In the genomic region with DNA sequence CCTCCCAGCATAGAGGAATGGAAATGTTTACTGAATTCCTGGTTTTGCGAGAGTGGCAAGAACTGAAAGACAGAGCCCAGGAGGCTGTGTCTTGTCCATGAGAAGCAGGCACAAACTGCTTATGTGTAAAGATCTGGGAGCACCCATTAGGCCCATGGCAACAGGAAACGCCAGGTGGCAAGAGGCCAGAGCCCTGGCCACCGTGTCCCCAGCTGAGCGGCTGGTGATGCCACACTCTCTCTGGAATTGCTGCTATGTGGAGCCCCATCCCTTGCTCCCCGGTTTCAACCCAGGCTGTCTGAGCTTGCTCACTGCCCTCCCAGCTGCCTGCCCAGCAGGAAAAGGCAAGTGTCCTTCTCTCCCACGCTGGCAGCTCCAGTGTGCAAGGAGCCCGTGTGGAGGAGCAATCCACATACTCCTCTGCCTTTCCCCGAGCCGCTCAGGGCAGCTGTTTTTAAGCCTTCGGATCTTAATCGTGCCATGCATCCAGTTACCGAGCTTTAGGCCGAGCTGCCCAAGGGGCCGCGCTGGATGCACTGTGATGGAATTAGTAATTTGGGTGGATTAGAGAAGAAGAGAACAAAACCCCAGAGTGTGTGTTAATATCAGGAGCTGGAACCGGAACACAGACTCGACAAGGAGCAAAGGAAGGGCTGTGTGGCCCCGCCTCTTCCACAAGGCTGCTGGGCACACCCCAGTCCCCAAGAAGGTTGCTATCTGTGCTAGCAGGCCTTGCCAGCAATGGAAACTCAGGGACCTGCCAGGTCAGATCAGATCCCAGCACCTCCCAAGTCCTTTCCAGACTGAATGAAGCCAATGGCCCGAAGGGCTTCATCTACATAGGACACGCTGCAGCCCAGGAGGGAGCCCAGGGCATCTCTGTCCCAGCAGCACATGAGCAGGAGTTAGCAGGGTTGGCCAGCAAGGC, we compare ENCODE assay signal across 10 mouse cellular contexts. TPM values are rescaled to one million over a fixed set of nuclear protein-coding genes. Genes with fewer than 3 reads are reported as not detected.
A peak's percentile ranks its signal among the peaks of the same experiment; 100 is the strongest.
DNase-seq lines count a peak whose midpoint lies in the region; ATAC-seq and TF ChIP-seq lines count a peak whose summit lies in the region.
"Had no signal": no experiment of that assay in that cellular context is flagged by ENCODE, and none has a peak within 500 bp of the region (broad histone marks: within the 10 kb centered on the region; RNA-seq: fewer than 3 reads in every experiment).

No protein-coding gene starts in this region.

- TF ChIP-seq CTCF in brain, embryonic 14.5 days (IDR thresholded peaks at IDR 0.05; ENCODE audit: borderline replicate concordance, extremely low read depth, insufficient read depth, insufficient read length), result no peak

- peak; percentile 62 for ATAC-seq in frontal cortex, adult (ENCODE audit: low TSS enrichment)
- ATAC-seq in hindbrain, embryonic 16.5 days, result no peak
- no peak; the same call in 1 of the 2 replicates for ATAC-seq in midbrain, embryonic 12.5 days (ENCODE audit: low FRiP score, low read depth)

- peaks cover 9% of the 10 kb centered on the region; the same call in 1 of the 2 replicates for H3K4me1 ChIP-seq in hindbrain, embryonic 16.5 days (ENCODE audit: control insufficient read depth, insufficient read depth, low read depth, low read length)
- peaks cover 44% of the 10 kb centered on the region for H3K4me1 ChIP-seq in midbrain, embryonic 12.5 days

- peak overlapping the region; percentile 32; the same call in 1 of the 2 replicates for H3K27ac ChIP-seq in hindbrain, embryonic 16.5 days (ENCODE audit: low read depth, low read length)
- peak overlapping the region; percentile 76 for H3K27ac ChIP-seq in midbrain, embryonic 12.5 days (replicated peaks)

- no peaks in the 10 kb centered on the region for H3K27me3 ChIP-seq in hindbrain, embryonic 16.5 days (replicated peaks; ENCODE audit: control insufficient read depth, insufficient read depth, low read length)
- no peaks in the 10 kb centered on the region for H3K27me3 ChIP-seq in midbrain, embryonic 12.5 days

- WGBS in hindbrain, embryonic 16.5 days, result 66% methylated on average over 20 of the region's 20 CpGs
- 43% methylated on average over 20 of the region's 20 CpGs for WGBS in midbrain, embryonic 12.5 days

- H3K4me2 ChIP-seq in hindbrain, embryonic 16.5 days (ENCODE audit: low read length), result no peak overlapping the region
- H3K4me2 ChIP-seq in midbrain, embryonic 12.5 days (replicated peaks), result no peak overlapping the region

- H3K9me3 ChIP-seq in hindbrain, embryonic 16.5 days (ENCODE audit: control insufficient read depth, low read length), result no peaks in the 10 kb centered on the region
- H3K9me3 ChIP-seq in midbrain, embryonic 12.5 days, result no peaks in the 10 kb centered on the region

- H3K4me3 ChIP-seq in hindbrain, embryonic 16.5 days (ENCODE audit: low read length), result no peak overlapping the region
- no peak overlapping the region for H3K4me3 ChIP-seq in midbrain, embryonic 12.5 days

- DNase-seq in frontal cortex, postnatal 10 days (ENCODE audit: low spot score in 2 of 2), result no peak
- DNase-seq in brain, embryonic 14.5 days (ENCODE audit: low read depth), result peak; percentile 62
- no peak for DNase-seq in adipocyte (ENCODE audit: low spot score)
- DNase-seq in right cerebral cortex, adult 2 months (ENCODE audit: low spot score in 2 of 2), result no peak
- no peak for DNase-seq in ovary, postnatal 10 days (ENCODE audit: low spot score)
- DNase-seq: cerebellum, adult 11-12 months; lung, postnatal 10 days had no signal

- no peak overlapping the region for H3K9ac ChIP-seq in hindbrain, embryonic 16.5 days (ENCODE audit: low read depth, low read length)
- H3K9ac ChIP-seq in midbrain, embryonic 12.5 days (replicated peaks), result 0 out of 2 replicates have a peak overlapping the region, but pooled peaks have one; percentile 21

- peaks cover 45% of the 10 kb centered on the region for H3K36me3 ChIP-seq in hindbrain, embryonic 16.5 days (ENCODE audit: control insufficient read depth, insufficient read depth, low read length)
- peaks cover 96% of the 10 kb centered on the region for H3K36me3 ChIP-seq in midbrain, embryonic 12.5 days

- no peak for TF ChIP-seq POLR2A in brain, embryonic 14.5 days (IDR thresholded peaks at IDR 0.05; ENCODE audit: borderline replicate concordance, extremely low read depth, insufficient read depth, insufficient read length, poor library complexity, severe bottlenecking)

RNA-seq across cellular contexts. Expression of a gene that starts 9.7 kb away (rescaled TPM):
- polyA plus RNA-seq in brain, embryonic 14.5 days (2012; rRNA removed), result 117 and 154 TPM in 2 replicates
- polyA plus RNA-seq in hindbrain, embryonic 16.5 days (2015; fragmentation: Nextera tagmentation; extraction: Ambion mirVana), result 11.1 and 17.7 TPM in 2 replicates
- polyA plus RNA-seq in midbrain, embryonic 12.5 days (2016; fragmentation: Nextera tagmentation; extraction: Ambion mirVana), result 31.4 and 43.0 TPM in 2 replicates

RNA-seq across cellular contexts. Expression of a gene that starts 26.9 kb away (rescaled TPM):
- polyA plus RNA-seq in brain, embryonic 14.5 days (2012; rRNA removed), result 0.29 and 0.33 TPM in 2 replicates
- polyA plus RNA-seq in hindbrain, embryonic 16.5 days (2015; fragmentation: Nextera tagmentation; extraction: Ambion mirVana), result 0.27 and 0.31 TPM in 2 replicates
- 0.16 and 0.51 TPM in 2 replicates for polyA plus RNA-seq in midbrain, embryonic 12.5 days (2016; fragmentation: Nextera tagmentation; extraction: Ambion mirVana)
